Mouse (Mus musculus): ENCODE results near the gene Zfp652.
A peak's percentile ranks its signal among the peaks of the same experiment; 100 is the strongest.

Zfp652 gene

DNA sequence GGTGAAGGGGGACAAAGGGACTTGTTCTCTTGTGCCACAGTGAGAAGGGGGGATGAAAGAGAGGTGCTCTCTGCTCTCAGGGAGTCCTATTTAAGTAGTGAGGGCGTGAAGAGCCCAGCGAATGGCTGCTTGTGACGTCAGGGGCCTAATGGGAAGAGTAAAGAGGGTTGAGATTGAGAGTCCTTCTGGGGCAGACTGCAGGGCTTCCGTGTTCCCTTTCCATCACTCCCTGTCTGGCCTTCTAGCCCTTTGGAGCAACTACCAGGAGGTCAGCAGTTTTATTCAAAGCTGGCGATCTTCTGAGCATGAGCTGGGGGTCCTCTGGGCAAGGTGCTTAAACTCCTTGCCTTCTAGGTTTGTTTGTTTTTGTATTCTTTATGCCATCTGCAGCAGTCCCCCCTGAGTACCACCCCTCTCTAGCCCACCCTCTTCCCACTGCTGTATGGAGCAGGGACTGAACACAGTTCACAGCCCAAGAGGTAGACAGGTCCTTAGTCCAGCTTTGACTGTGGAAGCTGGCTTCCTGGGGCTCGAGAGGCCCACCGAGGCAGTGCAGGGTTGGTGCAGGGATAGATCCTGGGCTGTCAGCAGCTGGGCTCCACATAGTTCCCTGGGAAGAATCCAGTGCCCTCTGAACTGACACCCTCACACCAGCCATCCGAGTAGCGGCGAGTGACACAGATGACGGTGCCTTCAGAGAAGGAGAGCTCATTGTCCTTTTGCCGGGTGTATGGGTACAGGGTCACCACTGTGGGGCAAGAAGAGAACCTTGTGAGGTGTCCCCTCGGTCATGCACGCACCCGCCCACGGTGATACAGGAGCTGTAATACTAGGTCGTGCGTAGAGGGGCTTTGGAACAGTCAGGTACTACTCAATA, 119.9 kb downstream of the Zfp652 start:
- no peak for DNase-seq (ENCODE audit: low spot score)

- DNase-seq (ENCODE audit: low spot score), result no peak
These were observed 120.6 kb downstream of the Zfp652 start for GRCm38 (mm10) chr11:95833006-95833570.

DNA sequence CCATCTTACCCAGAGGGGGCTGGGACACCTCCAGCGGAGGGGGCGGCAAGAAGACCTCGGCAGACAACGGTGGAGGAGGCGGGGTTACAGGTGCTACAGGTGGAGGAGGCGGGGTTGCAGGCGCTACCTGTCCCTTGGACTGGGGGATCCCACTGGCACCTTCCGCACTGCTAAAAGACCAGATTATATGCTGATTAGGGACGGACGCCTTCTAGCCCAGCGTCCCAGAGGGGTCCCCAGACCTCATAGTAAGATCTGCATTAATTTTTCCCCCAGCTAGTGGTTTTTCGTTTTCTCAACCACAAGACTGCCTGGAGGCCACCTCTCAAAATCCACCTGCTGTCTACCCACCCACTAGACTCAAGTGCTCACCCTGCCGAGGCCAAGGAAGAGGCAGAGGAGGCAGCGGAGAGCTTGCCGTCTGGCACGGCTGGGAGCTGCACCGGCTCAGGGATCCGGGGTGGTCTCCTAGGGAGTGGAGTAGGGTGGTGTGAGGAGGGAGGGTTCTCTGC, 121.2 kb downstream of the Zfp652 start:
- DNase-seq (ENCODE audit: low spot score), result no peak

- no peak for DNase-seq (ENCODE audit: low spot score)
These were observed 121.7 kb downstream of the Zfp652 start for GRCm38 (mm10) chr11:95834143-95834667.

GRCm38 (mm10) chr11:95834742-95835710, 122.6 kb downstream of the Zfp652 start:
- DNase-seq (ENCODE audit: low spot score), result no peak

DNA sequence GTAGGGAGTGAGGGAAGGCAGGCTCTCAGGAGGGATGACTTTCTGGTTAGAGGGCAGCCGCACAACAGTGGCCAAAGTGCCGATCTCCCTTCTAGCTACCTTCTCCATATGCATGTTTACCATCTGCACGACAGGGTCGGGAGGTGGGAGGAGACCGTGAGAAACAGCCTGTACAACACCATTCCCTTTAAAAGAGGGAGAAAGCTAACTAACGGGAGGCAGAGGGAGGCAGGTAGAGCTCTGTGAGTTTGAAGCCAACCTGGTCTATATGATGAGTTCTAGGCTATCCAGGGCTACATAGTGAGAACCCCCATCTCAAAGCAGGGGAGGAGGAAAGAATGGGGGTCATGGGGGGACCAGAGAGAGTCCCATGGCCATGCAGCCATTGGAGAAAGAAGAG, 123.4 kb downstream of the Zfp652 start:
- no peak for DNase-seq (ENCODE audit: low spot score)

DNA sequence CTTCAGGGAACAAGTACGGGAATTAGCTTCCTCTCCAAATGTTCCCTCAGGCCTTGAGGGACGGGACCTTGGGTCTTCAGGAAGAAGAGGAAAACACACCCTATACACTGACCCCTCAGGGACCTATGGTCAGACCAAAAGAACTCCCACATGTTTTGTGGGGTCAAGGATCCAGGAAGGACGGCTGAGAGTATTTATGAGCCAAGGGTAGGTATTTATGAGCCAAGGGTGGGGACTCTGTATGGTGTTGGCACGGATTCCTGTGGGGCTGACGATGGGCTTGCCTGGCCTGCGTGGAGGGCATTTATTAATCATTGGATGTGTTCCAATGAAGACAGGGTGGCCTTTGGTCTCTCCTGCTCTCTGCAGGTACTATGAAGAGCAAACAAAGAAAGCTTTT, 124.0 kb downstream of the Zfp652 start:
- no peak for DNase-seq (ENCODE audit: low spot score)

- no peak for DNase-seq (ENCODE audit: low spot score)
These were observed 124.6 kb downstream of the Zfp652 start, which contains the start of gene Gngt2 for GRCm38 (mm10) chr11:95837059-95837458. Gene Gngt2, plus strand, starts transcription at chr11:95837216.

- DNase-seq (ENCODE audit: low spot score), result no peak
These were observed 126.1 kb downstream of the Zfp652 start for GRCm38 (mm10) chr11:95838598-95838997.

- DNase-seq (ENCODE audit: low spot score), result no peak
These were observed 126.8 kb downstream of the Zfp652 start for GRCm38 (mm10) chr11:95838999-95839868.

GRCm38 (mm10) chr11:95840694-95841497, 128.4 kb downstream of the Zfp652 start:
- no peak for DNase-seq (ENCODE audit: low spot score)

DNA sequence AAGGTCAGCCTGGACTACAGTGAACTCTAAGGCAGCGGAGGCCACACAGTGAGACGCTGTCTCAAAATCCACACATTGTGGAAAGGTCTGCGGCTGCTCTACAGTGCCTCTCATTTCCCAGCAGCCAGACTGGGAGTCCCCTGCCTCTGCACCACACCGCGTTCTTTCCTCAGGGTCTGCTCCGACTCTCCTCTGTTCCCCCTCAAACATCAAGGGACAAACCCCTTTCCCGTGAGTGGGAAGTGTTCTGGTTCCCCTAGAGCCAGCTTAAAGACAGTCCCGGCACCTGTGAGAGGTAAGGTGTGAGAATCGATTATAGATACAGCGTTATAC, 129.0 kb downstream of the Zfp652 start:
- DNase-seq (ENCODE audit: low spot score), result no peak

DNA sequence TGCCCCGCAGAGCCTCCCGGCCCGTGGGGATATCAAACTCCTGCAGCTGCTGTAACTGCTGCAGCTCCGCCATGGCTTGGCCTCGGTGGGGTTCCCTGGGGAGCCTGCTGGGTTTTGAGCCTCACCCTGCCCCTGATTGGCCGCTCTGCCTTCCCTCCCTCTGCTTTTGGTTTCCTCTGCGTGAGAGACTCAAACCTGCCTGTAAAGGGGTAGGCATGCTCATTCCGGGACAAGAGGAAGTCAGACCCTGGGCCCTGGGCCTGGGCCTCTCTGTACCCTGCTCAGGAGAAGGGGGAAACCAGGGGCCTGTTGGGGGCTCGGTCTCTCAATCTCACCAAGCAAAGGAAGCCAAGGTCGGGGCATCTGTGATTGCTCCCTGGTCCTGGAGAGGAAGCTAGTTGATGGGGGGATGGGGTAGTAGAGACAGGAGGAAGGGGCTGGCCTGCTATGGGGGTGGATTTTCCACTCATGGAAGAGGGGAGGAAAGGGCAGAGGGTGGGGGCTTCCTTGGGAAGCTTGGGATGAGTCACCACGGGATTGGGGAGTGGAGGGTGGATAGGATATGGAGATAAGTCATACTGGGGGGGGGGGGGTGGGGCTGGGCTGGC, 129.7 kb downstream of the Zfp652 start, which contains the start of gene Abi3:
TSS of gene Abi3 (minus strand) at position 403 of the 608 bp plus-strand sequence.
- no peak for DNase-seq (ENCODE audit: low spot score)

- DNase-seq (ENCODE audit: low spot score), result no peak
These were observed 130.5 kb downstream of the Zfp652 start for GRCm38 (mm10) chr11:95842953-95843352.

- DNase-seq (ENCODE audit: low spot score), result no peak
These were observed 131.0 kb downstream of the Zfp652 start for GRCm38 (mm10) chr11:95843421-95843950.

GRCm38 (mm10) chr11:95844935-95845334, 132.5 kb downstream of the Zfp652 start:
- DNase-seq (ENCODE audit: low spot score), result no peak

- DNase-seq (ENCODE audit: low spot score), result no peak
These were observed 138.4 kb downstream of the Zfp652 start for GRCm38 (mm10) chr11:95850898-95851297.

- DNase-seq (ENCODE audit: low spot score), result peak; percentile 51
These were observed 141.2 kb downstream of the Zfp652 start for GRCm38 (mm10) chr11:95853684-95854083.

GRCm38 (mm10) chr11:95857306-95857705, 144.8 kb downstream of the Zfp652 start:
- DNase-seq (ENCODE audit: low spot score), result no peak

Measured in embryo, embryonic 10 days (tissue).